Mouse (Mus musculus) ovary, adult 18-20 months (tissue): ENCODE results near the gene Pim2.
"Not testable (repeated sequence)": the region's sequence is repeated elsewhere in the genome, so short reads cannot be mapped to it uniquely, and the experiment has no call there.

Experiments
- DNase-seq: peaks from one replicate; pipeline ENCODE4 v3.0.0; 2022; ENCODE audit warnings: low spot score, mixed read lengths

Gene Pim2

DNA sequence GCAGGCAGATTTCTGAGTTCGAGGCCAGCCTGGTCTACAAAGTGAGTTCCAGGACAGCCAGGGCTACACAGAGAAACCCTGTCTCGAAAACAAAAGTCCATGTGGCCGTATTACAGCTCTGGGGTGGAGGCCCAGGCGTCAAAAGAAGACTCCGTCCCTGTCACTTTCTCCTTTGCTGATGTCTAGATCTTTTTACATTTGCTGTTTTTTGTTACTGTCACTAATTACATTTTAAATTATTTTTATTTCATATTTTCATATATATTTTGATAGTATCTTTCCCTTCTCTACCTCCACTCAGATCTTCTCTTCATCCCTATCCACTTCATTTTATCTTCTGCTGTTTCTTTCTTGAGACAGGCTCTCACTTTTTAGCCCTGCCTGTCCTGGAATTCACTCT lies 29.7 kb downstream of the Pim2 start, which contains the start of gene Gm10491:
Gm10491 (minus strand) TSS at position 101 of the 400 bp plus-strand sequence.
- DNase-seq = no peak

DNA sequence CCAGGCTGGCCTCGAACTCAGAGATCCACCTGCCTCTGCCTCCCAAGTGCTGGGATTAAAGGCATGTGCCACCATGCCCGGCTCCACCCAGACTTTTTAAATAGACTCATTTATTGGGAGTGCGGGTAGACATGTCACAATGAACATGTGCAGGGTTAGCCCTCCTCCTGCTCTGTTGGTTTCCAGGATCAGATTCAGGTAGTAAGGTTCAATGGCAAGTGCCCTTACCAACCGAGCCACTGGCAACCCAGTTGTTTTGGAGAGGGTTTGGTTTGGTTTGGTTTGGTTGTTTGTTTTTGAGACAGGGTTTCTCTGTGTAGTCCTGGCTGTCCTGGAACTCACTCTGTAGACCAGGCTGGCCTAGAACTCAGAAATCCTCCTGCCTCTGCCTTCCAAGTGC lies 31.2 kb downstream of the Pim2 start, which contains the start of gene Gm10490:
Gm10490 (plus strand) TSS at position 301 of the 400 bp plus-strand sequence.
- not testable (repeated sequence) for DNase-seq

DNA sequence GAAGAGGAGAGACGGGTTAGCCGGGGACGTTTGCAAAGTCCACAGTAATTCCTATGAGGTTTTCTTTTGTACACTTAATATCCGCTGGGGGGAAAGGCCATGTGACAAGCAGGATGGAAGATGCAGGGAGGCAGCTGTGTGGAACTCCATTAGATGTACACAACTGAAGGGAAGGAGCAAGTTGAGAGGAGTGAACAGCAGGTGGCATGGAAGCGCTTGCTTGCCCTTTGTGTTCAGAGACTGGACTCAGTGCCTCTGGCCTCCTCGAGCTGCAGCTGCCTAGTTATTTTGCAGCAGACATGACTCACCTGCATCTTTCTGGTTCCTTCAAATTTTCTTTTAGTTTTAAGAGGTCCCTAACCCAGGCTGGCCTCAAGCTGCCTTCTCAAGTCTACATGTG lies 32.4 kb downstream of the Pim2 start:
- DNase-seq = no peak

DNA sequence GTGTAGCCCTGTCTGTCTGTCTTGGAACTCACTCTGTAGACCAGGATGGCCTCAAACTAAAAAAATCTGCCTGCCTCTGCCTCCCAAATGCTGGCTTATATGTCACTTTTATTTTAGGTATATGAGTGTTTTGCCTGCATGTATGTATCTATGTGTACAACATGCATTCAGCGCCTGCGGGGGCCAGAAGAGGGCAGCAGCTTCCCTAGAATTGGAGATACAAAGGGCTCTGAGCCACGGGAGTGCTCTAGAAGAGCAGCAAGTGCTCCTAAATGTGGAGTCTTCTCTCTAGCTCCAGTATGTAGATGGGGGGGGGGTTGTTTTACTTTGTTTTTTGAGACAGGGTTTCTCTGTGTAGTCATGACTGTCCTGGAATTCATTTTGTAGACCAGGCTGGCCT lies 37.6 kb downstream of the Pim2 start:
- not testable (repeated sequence) for DNase-seq

DNA sequence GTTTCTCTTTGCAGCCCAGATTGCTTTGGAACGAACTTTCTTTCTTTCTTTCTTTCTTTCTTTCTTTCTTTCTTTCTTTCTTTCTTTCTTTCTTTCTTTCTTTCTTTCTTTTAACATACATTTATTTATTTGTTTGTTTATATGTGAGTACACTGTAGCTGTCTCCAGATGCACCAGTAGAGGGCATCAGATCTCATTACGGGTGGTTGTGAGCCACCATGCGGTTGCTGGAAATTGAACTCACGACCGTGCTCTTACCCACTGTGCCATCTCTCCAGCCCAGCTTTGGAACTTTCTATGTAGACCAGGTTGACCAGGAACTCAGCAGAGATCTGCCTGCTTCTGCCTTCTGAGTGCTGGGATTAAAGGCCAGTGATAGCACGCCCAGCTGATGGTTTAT lies 39.9 kb downstream of the Pim2 start:
- not testable (repeated sequence) for DNase-seq

DNA sequence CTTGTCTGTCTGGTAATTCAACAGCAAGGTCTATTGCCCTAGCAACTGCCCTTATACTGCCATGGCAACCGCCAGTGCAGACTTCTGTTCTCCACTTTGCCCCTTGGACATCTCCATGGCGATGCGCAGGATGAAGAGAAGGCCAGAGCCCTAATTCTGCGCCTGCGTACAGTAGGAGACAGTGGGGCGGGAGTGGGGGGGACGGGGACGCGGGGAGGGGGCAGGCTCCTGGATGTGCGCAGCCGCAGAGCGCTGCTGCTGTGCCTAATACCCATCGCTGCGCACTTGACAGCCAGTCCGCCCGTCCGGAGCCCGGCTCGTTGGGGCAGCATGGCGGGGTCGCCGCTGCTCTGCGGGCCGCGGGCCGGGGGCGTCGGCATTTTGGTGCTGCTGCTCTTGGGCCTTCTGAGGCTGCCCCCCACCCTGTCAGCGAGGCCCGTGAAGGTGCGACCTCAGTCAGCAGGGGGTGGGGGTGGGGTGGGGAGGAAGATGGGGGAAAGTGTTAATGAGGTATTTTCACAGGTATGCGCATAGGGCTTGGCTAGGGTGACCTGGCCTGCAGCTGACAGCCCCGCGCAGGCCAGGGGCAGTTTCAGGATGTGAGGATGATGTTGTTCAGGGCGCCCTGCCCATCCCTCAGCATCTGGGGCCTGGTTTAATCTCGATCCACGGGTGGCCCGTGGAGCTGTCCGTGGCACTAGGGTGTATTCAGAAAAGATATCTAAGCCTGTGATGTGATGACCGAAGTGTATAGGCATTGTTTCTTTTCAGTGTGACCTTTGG lies 41.7 kb downstream of the Pim2 start, which contains the start of gene Pcsk1n:
Pcsk1n (plus strand) TSS at position 222 of the 783 bp plus-strand sequence.
- DNase-seq = no peak

DNA sequence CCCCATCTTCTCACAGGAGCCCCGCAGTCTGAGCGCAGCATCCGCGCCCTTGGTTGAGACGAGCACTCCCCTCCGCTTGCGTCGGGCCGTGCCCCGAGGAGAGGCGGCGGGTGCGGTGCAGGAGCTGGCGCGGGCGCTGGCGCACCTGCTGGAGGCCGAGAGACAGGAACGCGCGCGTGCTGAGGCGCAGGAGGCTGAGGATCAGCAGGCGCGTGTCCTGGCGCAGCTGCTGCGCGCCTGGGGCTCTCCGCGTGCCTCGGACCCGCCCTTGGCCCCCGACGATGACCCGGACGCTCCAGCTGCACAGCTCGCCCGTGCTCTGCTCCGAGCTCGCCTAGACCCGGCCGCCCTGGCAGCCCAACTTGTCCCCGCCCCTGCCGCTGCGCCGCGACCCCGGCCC lies 44.0 kb downstream of the Pim2 start:
- no peak for DNase-seq

DNA sequence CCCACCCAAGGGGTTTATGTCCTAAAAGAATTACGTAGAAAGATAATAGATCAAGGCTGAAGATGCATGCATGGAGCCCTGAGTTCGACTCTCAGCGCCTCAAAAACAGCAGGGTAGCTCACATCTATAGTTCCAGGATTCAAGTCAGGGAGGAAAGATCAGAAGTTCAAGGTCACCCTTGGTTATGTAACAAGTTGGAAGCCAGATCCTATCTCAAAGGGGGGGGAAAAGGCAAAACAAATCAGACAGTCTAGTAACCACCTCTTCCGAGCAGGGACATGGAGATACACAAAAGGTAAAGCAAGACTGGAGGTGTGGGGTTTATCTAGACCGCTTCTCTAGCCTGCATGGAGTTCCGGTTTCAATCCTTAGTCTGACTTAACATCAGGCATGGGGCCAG lies 48.2 kb downstream of the Pim2 start:
- DNase-seq = no peak

DNA sequence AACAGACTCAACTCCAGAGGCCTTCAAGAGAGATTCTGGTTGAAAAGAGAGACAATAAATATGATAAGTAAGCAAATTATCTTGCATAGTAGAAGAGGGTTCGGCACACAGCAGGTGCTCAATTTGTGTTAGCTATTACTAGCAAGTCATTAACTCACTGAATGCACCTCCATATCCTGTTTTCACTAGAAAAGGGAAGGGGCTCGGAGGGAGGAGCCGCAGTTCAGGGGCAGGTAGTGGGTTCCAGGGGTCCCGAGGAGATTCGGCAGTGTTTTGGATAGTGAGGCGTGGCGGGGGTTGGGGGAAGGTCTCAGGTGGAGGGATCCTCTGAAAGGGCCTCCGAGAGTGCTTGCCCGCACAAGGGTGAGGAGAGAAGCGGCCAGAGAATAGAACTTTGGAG lies 49.1 kb downstream of the Pim2 start:
- DNase-seq = no peak

DNA sequence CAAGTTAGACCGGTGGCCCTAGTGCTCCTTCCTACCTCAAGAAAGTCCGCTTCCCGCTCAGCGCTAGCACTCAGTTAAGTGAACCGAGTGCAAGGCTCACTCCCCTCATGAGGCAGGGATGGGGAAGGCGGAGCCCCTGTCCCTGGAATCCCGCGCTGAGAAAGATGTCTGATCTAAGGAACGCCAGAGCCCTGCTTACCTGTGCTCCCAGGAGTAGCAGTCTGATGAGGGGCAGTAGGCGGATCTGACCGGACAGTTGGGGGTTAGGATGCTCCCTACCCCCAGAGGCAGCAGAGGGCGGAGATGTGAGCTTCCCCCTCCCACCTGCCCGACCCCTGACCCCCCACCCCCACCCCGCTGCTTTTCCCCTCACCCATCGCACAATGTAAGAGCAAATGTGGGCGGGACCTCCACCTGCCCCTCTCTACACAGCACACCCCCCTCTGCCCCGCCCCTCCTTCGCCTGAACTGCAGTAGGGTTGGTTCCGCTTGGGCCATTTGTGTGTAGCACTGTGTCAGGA lies 50.3 kb downstream of the Pim2 start, which contains the start of gene Eras:
Eras (minus strand) TSS at position 338 of the 521 bp plus-strand sequence.
- DNase-seq = no peak
